Mouse (Mus musculus): ENCODE data around the gene Vmn1r236. TPM values are rescaled to one million over a fixed set of nuclear protein-coding genes. Genes with fewer than 3 reads are reported as not detected.

Vmn1r236 gene
- not detected for total RNA-seq (2021)

- DNase-seq (ENCODE audit: extremely low spot score in 1 of 2, low spot score in 1 of 2), result no peak
Measured at GRCm38 (mm10) chr17:21282642-21283041, at the start of gene Vmn1r236. TSS of gene Vmn1r236 (plus strand) at chr17:21282942.

GRCm38 (mm10) chr17:21256111-21256510, 26.6 kb upstream of the Vmn1r236 start, which contains the start of gene Vmn1r235:
TSS of gene Vmn1r235 (plus strand) at chr17:21256411.
- DNase-seq (ENCODE audit: extremely low spot score in 1 of 2, low spot score in 1 of 2), result no peak

GRCm38 (mm10) chr17:21272103-21272502, 10.6 kb upstream of the Vmn1r236 start:
- DNase-seq (ENCODE audit: extremely low spot score in 1 of 2, low spot score in 1 of 2), result peak; percentile 11 to 44

- no peak for DNase-seq (ENCODE audit: extremely low spot score in 1 of 2, low spot score in 1 of 2)
Measured at GRCm38 (mm10) chr17:21284395-21284794, 1.7 kb downstream of the Vmn1r236 start.

GRCm38 (mm10) chr17:21289695-21290094, 7.0 kb downstream of the Vmn1r236 start:
- no peak for DNase-seq (ENCODE audit: extremely low spot score in 1 of 2, low spot score in 1 of 2)

GRCm38 (mm10) chr17:21311565-21311964, 28.8 kb downstream of the Vmn1r236 start, which contains the start of gene Vmn1r237:
TSS of gene Vmn1r237 (plus strand) at chr17:21311865.
- DNase-seq (ENCODE audit: extremely low spot score in 1 of 2, low spot score in 1 of 2), result no peak

Small RNAs within 50 kb of the gene (microRNA-seq; reads per million reads assigned to microRNA genes)
- gene Gm26384, result 0 reads per million in 2 experiments

Other genes starting within 250 kb of the Vmn1r236 start
- not detected for gene Vmn1r234, start 56.9 kb upstream of the Vmn1r236 start, total RNA-seq (2021)
- not detected for gene Vmn1r235, start 26.5 kb upstream of the Vmn1r236 start, total RNA-seq (2021)
- not detected for gene Vmn1r237, start 28.9 kb downstream of the Vmn1r236 start, total RNA-seq (2021)
- 1 to 10 TPM; 1.4 to 1.6 TPM for gene Zfp677, start 100.8 kb downstream of the Vmn1r236 start, total RNA-seq (2021)
- gene Zfp54, start 140.3 kb downstream of the Vmn1r236 start, total RNA-seq (2021), result under 1 TPM; 0.62 to 0.77 TPM
- 1 to 10 TPM; 3.5 to 3.9 TPM for gene Zfp51, start 167.4 kb downstream of the Vmn1r236 start, total RNA-seq (2021)
- 1 to 10 TPM; 4.2 TPM for gene Zfp53, start 206.1 kb downstream of the Vmn1r236 start, total RNA-seq (2021)

All from layer of hippocampus, postnatal 25 days (tissue).